Mouse (Mus musculus) ovary, adult 18-20 months (tissue): ENCODE data around the gene Id3.

Experiments
- DNase-seq: peaks from one replicate; pipeline ENCODE4 v3.0.0; 2022; ENCODE audit warnings: low spot score, mixed read lengths

The Id3 gene

GRCm38 (mm10) chr4:136177612-136178474 is 34.5 kb downstream of the Id3 start:
- DNase-seq, result no peak

GRCm38 (mm10) chr4:136178475-136178921 is 35.2 kb downstream of the Id3 start:
- no peak for DNase-seq

GRCm38 (mm10) chr4:136179456-136179855 is 36.2 kb downstream of the Id3 start:
- no peak for DNase-seq

- DNase-seq, result peak; percentile 67
Observed at GRCm38 (mm10) chr4:136179998-136180397, 36.7 kb downstream of the Id3 start.

- DNase-seq, result peak; percentile 89
Observed at GRCm38 (mm10) chr4:136180408-136181330, 37.4 kb downstream of the Id3 start.

GRCm38 (mm10) chr4:136181367-136181766 is 38.1 kb downstream of the Id3 start:
- DNase-seq, result no peak

GRCm38 (mm10) chr4:136185375-136185774 is 42.1 kb downstream of the Id3 start:
- DNase-seq, result no peak

GRCm38 (mm10) chr4:136186315-136186714 is 43.0 kb downstream of the Id3 start:
- no peak for DNase-seq

- no peak for DNase-seq
Observed at GRCm38 (mm10) chr4:136186739-136187472, 43.6 kb downstream of the Id3 start.

- DNase-seq, result no peak
Observed at GRCm38 (mm10) chr4:136188973-136189737, 45.9 kb downstream of the Id3 start.

- DNase-seq, result no peak
Observed at GRCm38 (mm10) chr4:136189912-136190311, 46.6 kb downstream of the Id3 start.

GRCm38 (mm10) chr4:136193571-136193970 is 50.3 kb downstream of the Id3 start:
- no peak for DNase-seq

- DNase-seq, result no peak
Observed at GRCm38 (mm10) chr4:136195029-136195428, 51.7 kb downstream of the Id3 start.
